Mouse (Mus musculus): ENCODE measurements around the gene 2610001J05Rik. TPM values are rescaled to one million over a fixed set of nuclear protein-coding genes. Genes with fewer than 3 reads are reported as not detected.

2610001J05Rik gene
- polyA plus RNA-seq (2015; fragmentation: Nextera tagmentation; extraction: Ambion mirVana) = 113 and 129 TPM in 2 replicates

DNA sequence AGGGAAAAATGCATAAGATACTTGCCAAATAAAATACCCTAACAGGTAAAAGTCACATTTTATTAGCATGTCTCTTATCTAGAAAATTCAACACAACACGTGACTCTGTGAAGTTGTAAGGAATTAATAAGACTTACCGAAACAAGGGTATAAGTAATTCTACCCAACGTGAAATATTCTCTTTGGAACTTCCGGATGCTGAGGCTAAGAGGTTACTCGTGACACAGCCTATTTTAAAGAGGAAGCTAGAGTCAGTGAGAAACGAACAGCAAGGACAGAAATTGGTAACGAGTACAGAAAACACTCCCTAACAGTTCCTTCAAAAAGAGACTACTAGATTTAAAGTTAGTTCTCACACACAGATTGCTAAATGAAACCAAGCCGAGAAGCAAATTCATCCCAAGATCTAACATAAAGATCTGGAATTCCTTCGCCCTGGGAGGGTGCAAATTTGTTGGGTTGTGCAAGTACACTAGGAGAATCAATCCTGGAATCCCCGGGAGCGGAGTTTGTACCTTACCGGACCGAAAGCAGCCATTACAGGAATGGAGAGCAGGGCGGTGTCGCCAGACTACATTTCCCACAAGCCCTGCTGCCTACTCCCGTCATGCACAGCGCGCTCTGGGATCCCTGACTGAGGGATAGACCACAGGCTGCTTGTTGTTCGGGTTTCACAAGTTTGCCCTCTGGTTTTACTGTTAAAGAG, at the start of gene 2610001J05Rik:
2610001J05Rik (minus strand) TSS at position 600 of the 706 bp plus-strand sequence.
- Histone ChIP-seq H3K27ac (replicated peaks) (peak within 1 kb of the TSS; percentile 91), H3K9me3 (no peaks in the 10 kb centered on the region), H3K4me3 (peak within 1 kb of the TSS; percentile 78), H3K27me3 (replicated peaks) (no peaks in the 10 kb centered on the region), H3K9ac (peak within 1 kb of the TSS; percentile 89), H3K4me1 (peaks cover 13% of the 10 kb centered on the region), H3K4me2 (peak within 1 kb of the TSS; percentile 69), H3K36me3 (peaks cover 17% of the 10 kb centered on the region)
- 1% methylated on average over 19 of the region's 19 CpGs for WGBS
- ATAC-seq (ENCODE audit: extremely low read depth, insufficient number of reproducible peaks, low FRiP score, low TSS enrichment) = peak; percentile 95

DNA sequence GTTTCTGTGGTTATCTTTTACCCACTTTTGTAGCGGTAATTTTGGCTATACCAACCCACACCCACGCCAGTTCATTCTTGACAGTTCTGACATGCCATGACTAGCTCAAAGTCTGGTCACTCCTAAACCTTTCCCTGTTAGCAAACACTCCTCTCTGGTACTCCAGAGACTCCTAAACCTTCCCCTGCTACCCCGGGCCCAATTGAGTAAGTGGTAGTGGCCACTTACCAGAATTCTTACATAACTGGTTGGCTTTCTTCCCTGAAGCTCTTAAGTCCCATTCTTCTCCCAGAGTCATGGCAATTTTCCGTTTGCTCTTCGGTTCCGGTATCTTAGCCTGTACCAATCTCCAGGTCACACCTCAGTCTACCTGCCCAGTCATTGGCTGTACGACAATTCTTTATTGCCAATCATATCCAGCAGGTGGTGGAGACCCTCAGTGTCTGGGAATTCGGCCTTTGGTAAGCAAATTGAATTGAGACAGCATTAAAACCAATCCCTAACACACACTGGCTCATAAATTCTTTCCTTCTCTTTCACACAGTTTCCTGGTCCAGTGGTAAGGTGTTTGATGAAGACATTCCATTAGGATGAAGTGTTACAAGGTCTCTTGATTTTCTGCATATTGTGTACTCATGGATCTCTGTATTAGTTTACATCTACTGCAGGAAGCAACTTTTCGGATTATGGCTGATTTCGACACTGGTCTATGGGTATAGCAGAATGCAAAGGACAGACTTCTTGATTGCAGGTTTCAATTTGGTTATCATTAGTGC, 38.6 kb upstream of the 2610001J05Rik start:
- H3K9ac ChIP-seq = no peak overlapping the region
- no peaks in the 10 kb centered on the region for H3K36me3 ChIP-seq
- ATAC-seq (ENCODE audit: extremely low read depth, insufficient number of reproducible peaks, low FRiP score, low TSS enrichment) = no peak
- 81% methylated on average over 10 of the region's 10 CpGs for WGBS
- no peak overlapping the region for H3K4me3 ChIP-seq
- no peak overlapping the region for H3K27ac ChIP-seq (replicated peaks)
- H3K4me1 ChIP-seq = no peaks in the 10 kb centered on the region
- H3K9me3 ChIP-seq = no peaks in the 10 kb centered on the region
- H3K27me3 ChIP-seq (replicated peaks) = no peaks in the 10 kb centered on the region
- no peak overlapping the region for H3K4me2 ChIP-seq

DNA sequence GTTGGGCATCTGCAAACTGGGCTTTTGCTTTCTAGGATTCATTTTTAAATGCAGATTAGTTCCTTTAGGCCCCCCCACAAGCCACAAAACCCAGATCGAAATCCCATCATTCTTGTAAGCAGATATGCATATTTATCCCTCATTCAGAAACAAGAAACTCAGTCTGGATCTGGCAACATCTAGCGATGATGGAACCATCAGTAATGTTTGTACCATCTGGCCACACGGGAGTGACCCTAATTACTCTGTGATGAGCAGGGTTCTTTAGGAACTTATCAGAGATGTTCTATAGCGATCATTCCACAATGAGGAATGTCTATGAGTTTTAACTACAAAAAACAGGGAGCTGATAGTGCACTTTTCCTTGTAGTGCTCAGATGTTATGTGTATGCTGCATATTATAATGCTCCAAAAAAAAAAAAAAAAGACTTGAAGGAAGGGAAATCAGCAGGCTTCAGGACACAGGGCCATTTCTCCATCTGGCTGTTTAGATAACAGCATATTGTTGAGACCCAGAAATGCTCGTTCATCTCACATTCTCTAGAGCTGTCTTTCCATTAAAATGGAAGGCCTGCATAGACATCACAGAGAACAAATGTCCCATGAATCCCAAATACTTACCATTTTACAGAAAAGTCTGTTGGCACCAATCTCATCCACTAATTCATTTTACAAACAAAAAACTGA, 31.8 kb upstream of the 2610001J05Rik start:
- Histone ChIP-seq H3K9ac (no peak overlapping the region), H3K27ac (replicated peaks) (no peak overlapping the region), H3K4me1 (no peaks in the 10 kb centered on the region), H3K9me3 (no peaks in the 10 kb centered on the region), H3K4me2 (no peak overlapping the region), H3K4me3 (no peak overlapping the region), H3K36me3 (no peaks in the 10 kb centered on the region), H3K27me3 (replicated peaks) (no peaks in the 10 kb centered on the region)
- no peak for ATAC-seq (ENCODE audit: extremely low read depth, insufficient number of reproducible peaks, low FRiP score, low TSS enrichment)
- WGBS = 75% methylated on average over 5 of the region's 5 CpGs

DNA sequence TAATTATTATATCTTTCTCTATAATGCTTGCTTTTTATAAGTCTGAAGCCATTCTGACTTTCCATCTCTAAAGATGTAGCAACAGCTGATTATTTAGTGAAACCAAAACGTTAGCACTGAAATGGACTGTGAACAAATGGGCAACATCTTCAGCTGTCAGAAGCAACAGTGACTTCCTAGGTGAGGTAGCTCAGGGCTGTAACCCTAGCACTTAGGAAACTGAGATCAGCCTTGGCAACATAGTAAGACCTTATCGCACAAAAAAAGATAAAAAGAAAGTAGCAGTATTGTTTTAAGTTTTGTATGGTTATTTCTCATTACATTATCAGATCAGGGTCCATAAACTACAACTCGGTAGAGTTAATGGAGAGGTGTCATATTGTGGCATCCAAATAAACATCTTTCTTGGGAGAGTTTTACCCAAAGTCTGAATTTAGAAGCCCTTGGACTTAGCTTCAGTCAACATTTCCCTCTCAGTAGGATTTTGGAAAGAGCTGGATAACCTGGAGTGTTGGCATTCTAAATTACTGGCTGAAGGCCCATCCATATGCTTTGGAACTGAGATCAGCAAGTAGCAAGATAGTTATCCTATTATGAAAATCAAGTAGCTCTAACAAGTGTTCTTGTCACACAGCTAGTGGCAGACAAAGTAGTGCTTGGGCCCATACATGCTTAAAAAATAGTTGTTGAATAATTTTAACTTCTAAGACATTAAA, 13.7 kb upstream of the 2610001J05Rik start:
- no peak for ATAC-seq (ENCODE audit: extremely low read depth, insufficient number of reproducible peaks, low FRiP score, low TSS enrichment)
- Histone ChIP-seq H3K9me3 (no peaks in the 10 kb centered on the region), H3K27ac (replicated peaks) (no peak overlapping the region), H3K4me1 (no peaks in the 10 kb centered on the region), H3K4me2 (no peak overlapping the region), H3K36me3 (peaks cover 7% of the 10 kb centered on the region), H3K4me3 (no peak overlapping the region), H3K27me3 (replicated peaks) (no peaks in the 10 kb centered on the region), H3K9ac (no peak overlapping the region)
- 69% methylated on average over 3 of the region's 3 CpGs for WGBS

DNA sequence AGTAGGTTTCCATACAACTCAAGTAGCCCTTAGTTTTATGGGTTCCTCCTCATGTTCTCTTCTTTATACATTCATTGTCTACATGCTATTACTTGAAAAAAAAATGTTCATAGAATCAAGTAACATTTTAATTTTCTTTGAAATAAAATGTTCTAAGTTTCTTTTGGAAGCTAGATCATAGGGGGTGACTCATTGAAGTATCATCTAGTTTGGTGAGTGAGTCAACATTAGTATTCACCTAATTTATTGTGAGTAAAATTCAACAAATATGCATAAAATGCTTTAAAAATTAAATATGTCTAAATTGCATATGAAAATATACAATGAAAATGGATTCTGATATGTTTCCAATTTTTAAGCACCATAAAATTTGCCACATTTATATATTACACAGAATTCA, 11.6 kb upstream of the 2610001J05Rik start:
- no peak overlapping the region for H3K9ac ChIP-seq
- H3K27ac ChIP-seq (replicated peaks) = no peak overlapping the region
- peaks cover 7% of the 10 kb centered on the region for H3K36me3 ChIP-seq
- H3K4me3 ChIP-seq = no peak overlapping the region
- H3K4me1 ChIP-seq = no peaks in the 10 kb centered on the region
- H3K4me2 ChIP-seq = no peak overlapping the region
- no peak for ATAC-seq (ENCODE audit: extremely low read depth, insufficient number of reproducible peaks, low FRiP score, low TSS enrichment)
- H3K27me3 ChIP-seq (replicated peaks) = no peaks in the 10 kb centered on the region
- no peaks in the 10 kb centered on the region for H3K9me3 ChIP-seq

DNA sequence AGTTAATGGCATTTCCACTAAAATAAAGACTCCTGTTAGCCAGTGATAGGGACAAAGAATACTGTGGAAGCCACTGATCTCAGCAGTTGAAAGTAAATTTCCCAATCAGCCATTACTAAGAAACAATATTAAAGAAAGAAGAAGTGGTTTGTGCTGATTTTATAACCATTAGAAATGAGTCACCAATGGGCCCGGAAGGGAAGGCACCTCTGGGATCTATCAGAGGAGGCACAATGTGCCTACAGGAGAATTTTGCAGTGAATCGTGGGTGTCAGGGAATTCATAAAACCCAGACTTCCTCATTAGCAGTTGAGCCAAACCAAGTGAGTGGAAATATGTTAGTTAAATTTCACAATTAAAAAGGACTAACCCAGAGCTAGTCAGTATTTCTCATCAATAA, 2.6 kb upstream of the 2610001J05Rik start:
- Histone ChIP-seq H3K4me1 (peaks cover 13% of the 10 kb centered on the region), H3K36me3 (peaks cover 6% of the 10 kb centered on the region), H3K4me2 (no peak overlapping the region), H3K27me3 (replicated peaks) (no peaks in the 10 kb centered on the region), H3K4me3 (no peak overlapping the region), H3K27ac (replicated peaks) (no peak overlapping the region), H3K9ac (no peak overlapping the region), H3K9me3 (no peaks in the 10 kb centered on the region)
- WGBS = 71% methylated on average over 2 of the region's 2 CpGs
- ATAC-seq (ENCODE audit: extremely low read depth, insufficient number of reproducible peaks, low FRiP score, low TSS enrichment) = no peak

DNA sequence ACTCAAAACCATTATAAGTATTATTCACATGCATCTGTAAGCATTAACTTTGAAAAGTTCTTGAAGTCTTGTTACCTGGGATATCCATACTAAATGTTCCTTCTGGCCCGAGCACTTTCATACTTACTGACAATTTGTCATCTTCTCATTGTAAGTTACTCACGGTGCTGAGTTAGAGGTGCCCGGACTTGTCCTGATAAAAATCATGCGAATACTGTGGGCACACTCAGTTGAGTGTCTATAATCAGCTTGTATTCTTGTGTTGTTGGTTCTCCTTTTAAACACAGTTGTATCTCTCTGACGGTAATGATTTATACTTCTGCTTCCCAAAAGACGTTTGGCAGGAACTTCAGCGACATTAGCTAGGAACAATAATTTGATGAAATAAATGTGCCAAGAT, 758 bp upstream of the 2610001J05Rik start:
- H3K27me3 ChIP-seq (replicated peaks) = no peaks in the 10 kb centered on the region
- ATAC-seq (ENCODE audit: extremely low read depth, insufficient number of reproducible peaks, low FRiP score, low TSS enrichment) = no peak
- peak overlapping the region; percentile 78 for H3K4me3 ChIP-seq
- H3K36me3 ChIP-seq = peaks cover 17% of the 10 kb centered on the region
- H3K9me3 ChIP-seq = no peaks in the 10 kb centered on the region
- H3K4me1 ChIP-seq = peaks cover 13% of the 10 kb centered on the region
- H3K9ac ChIP-seq = peak overlapping the region; percentile 89
- no peak overlapping the region for H3K27ac ChIP-seq (replicated peaks)
- 67% methylated on average over 7 of the region's 7 CpGs for WGBS
- peak overlapping the region; percentile 69 for H3K4me2 ChIP-seq

DNA sequence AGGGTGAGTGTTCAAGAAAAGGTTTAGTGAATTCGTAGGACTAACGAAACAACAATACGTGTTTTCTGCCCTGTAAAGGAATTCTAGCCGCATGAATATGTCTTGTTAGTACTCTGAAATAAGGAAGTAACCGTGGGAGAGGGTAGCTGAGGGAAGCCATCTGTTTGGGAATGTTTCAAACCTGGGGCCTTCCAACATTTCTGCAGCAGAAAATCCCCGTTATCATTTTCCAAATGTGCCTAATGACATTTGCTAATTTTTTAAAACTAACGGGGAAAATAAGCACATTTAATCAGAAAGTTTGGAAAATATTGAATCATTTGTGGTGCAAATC, 274 bp upstream of the 2610001J05Rik start:
- Histone ChIP-seq H3K27me3 (replicated peaks) (no peaks in the 10 kb centered on the region), H3K4me1 (peaks cover 13% of the 10 kb centered on the region), H3K9ac (peak overlapping the region; percentile 89), H3K4me3 (peak overlapping the region; percentile 78), H3K9me3 (no peaks in the 10 kb centered on the region), H3K36me3 (peaks cover 17% of the 10 kb centered on the region), H3K27ac (replicated peaks) (peak overlapping the region; percentile 91), H3K4me2 (peak overlapping the region; percentile 69)
- 0 out of 2 replicates have a peak, but pooled peaks have one; percentile 23 for ATAC-seq (ENCODE audit: extremely low read depth, insufficient number of reproducible peaks, low FRiP score, low TSS enrichment)
- 2% methylated on average over 7 of the region's 7 CpGs for WGBS

DNA sequence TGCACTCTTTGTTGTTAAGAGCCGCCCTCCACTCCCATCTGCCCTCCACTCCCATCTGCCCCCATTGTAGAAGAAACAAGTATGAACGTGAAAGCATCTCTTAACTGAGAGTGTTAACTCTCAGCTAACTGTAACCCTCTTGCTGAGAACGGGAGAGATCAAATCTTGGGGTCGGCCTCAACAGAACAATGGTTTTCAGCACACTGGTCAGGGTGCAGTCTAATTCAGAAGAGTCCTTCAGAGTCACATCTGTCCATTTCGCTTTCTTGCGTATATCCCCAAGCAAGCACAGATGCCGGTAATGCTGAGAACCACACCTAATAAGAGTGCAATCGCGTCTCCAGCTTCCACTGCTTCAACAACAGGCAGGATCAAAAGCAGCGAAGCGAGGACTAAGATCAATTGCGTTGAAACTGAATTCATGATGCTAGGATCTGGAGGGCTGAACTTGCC, 1.0 kb downstream of the 2610001J05Rik start:
- no peaks in the 10 kb centered on the region for H3K9me3 ChIP-seq
- peak overlapping the region; percentile 70 for H3K9ac ChIP-seq
- H3K4me2 ChIP-seq = peak overlapping the region; percentile 69
- H3K27me3 ChIP-seq (replicated peaks) = no peaks in the 10 kb centered on the region
- 49% methylated on average over 12 of the region's 12 CpGs for WGBS
- no peak for ATAC-seq (ENCODE audit: extremely low read depth, insufficient number of reproducible peaks, low FRiP score, low TSS enrichment)
- peaks cover 13% of the 10 kb centered on the region for H3K4me1 ChIP-seq
- peaks cover 17% of the 10 kb centered on the region for H3K36me3 ChIP-seq
- H3K27ac ChIP-seq (replicated peaks) = peak overlapping the region; percentile 13
- peak overlapping the region; percentile 78 for H3K4me3 ChIP-seq

DNA sequence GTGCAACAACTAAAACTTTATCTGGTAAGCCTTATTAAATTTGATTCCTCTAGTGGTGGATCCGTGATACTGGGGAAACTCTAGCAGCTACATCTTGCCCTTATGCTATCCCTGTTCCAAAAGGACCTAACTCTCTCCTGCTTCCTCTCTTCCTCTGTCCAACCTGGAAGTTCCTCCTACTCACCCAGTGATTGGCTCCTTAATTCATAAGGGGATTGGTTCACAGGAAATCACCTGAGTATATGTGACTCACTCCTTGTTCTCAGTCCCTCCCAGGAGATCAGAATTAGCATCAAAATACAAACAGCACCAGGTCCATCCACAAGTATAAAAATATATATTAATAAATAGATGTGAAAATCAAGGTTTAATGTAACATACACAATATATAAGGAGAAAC, 10.7 kb downstream of the 2610001J05Rik start:
- Histone ChIP-seq H3K9me3 (no peaks in the 10 kb centered on the region), H3K27ac (replicated peaks) (peak overlapping the region; percentile 50; the same call in 1 of the 2 replicates), H3K36me3 (no peaks in the 10 kb centered on the region), H3K9ac (no peak overlapping the region), H3K4me2 (peak overlapping the region; percentile 34; the same call in 1 of the 2 replicates), H3K27me3 (replicated peaks) (no peaks in the 10 kb centered on the region), H3K4me3 (no peak overlapping the region), H3K4me1 (peaks cover 12% of the 10 kb centered on the region)
- WGBS = 48% methylated on average over 1 of the region's 1 CpGs
- ATAC-seq (ENCODE audit: extremely low read depth, insufficient number of reproducible peaks, low FRiP score, low TSS enrichment) = no peak
